Mouse (Mus musculus) gastrocnemius, adult 8-10 months (tissue): Measurements from ENCODE around the gene Ctsc. TPM values are rescaled to one million over a fixed set of nuclear protein-coding genes. Genes with fewer than 3 reads are reported as not detected.

Experiments
- DNase-seq, 2 experiments: peaks; one replicate each; pipeline ENCODE4 v3.0.0; 2022; ENCODE audit warnings: low spot score in 2 of 2
- total RNA-seq, 4 experiments: library from RNA; stranded (reverse); gene quantifications; 2 replicates each; pipeline ENCODE4 v1.2.4; 2022

The Ctsc gene
- total RNA-seq, 4 experiments from 2014 or later = 33.2 to 41.7 (median 36.7) TPM

DNA sequence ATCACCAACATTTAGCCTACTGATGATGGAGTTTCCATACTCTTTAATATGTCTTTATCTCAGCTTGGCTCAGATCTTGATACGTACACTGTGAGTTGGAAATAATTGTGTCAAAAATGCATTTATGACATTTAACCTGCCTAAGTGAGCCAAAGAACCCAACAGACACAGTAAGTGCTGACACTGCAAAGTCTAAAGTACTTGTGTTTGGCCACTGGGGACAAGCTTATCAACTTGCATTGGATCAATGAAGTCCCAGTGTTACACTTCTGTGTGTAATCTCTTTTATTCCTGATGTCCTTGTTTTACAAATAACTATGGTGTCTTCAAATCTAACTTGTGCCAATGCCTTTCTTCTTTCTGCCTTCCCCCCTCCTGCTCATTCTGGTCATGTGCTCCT is 18.1 kb downstream of the Ctsc start:
- no peak for DNase-seq

- DNase-seq = no peak
These were observed 19.0 kb downstream of the Ctsc start for GRCm38 (mm10) chr7:88296932-88297331.

GRCm38 (mm10) chr7:88305750-88306149 is 27.9 kb downstream of the Ctsc start:
- no peak for DNase-seq

GRCm38 (mm10) chr7:88306725-88307124 is 28.8 kb downstream of the Ctsc start:
- no peak for DNase-seq

- DNase-seq = no peak
These were observed 32.7 kb downstream of the Ctsc start for GRCm38 (mm10) chr7:88310398-88311180.

DNA sequence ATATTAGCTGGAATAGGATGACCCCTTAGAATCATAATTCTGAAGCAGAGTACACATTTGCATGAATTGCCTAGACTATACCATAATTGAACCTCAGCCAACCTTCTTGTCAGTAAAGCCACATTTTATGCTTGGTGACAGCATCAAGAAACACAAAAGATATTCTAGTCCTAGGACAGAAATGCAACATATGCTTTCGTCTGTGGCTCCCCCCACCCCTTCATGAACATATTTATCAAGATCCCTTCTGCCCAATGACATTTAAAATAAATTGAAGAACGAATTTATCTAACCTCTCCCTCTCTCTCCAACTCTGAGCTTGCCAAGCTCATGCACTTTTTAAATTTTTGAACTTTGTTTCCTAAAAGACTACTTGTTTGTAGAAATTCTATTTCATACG is 38.5 kb downstream of the Ctsc start:
- DNase-seq = no peak

DNA sequence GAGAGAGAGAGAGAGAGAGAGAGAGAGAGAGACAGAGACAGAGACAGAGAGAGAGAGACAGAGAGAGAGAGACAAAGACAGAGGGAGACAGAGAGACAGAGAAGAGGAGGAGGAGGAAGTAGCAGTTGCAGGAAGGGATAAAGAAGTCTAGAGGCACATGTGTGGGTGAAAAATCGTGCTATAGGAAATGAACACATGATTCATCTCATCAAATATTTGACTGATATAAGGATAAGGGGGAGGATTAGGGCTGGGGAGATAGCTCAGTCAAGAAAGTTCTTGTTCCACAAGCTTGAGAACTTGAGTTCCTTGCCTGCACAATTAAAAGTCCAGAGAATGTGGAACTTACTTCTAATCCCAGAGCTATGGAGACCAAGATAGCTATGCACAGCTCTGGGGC is 40.6 kb downstream of the Ctsc start:
- no peak for DNase-seq

GRCm38 (mm10) chr7:88318904-88319303 is 41.0 kb downstream of the Ctsc start:
- DNase-seq = no peak

- DNase-seq = no peak
These were observed 41.7 kb downstream of the Ctsc start for GRCm38 (mm10) chr7:88319414-88320140.

DNA sequence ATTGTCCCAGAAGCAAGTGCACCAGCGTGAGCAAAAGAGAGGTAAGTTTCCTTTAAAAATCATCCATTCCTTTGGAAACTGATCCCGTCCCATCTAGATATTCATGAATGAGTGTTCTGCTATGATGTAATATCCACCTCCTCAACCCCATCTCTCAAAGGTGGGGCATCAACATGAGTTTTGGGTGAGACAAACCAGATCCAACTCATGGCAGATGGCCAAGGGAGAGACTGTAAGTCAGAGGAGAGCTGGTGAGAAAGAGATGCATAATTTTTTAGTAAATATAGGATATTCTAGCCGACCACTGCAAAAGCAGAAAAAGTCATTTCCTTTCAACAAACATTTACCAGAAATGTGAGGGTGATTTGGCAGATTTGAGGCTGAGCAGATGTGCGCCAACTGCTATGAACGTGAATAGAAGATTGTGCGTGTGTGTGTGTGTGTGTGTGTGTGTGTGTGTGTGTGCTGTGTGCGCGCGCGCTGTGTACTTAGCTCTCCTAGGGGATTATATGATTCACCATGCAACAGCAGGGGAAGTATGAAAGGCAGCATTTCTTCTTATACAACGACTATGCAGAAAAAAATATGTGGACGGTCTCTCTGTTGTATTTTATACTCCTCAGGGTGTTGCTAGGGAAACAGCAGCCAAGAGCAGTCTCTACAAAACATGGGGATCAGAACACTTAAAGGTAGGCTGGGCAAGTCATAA is 42.9 kb downstream of the Ctsc start:
- DNase-seq = no peak

DNA sequence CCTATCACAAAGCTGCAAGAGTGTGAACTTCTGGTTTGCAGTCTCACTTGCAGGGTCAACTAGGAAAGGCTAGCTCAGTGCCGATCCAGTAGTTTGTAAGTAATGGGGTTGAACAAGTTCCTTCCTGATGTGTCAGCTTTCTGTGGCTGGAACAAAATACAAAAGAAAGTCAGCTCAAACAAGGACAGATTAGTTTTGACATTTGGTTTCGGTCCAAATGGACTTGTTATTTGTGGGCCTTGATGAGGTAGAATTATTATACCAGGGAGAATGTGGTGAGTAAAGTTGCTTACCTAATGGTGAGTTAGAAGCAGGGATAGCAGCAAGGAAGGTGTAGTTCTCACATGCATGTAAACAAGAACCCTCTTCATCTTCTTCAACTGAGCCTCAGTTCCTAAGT is 44.5 kb downstream of the Ctsc start:
- DNase-seq = no peak

- DNase-seq = no peak
These were observed 49.6 kb downstream of the Ctsc start for GRCm38 (mm10) chr7:88327495-88327894.

GRCm38 (mm10) chr7:88343828-88344227 is 65.9 kb downstream of the Ctsc start:
- DNase-seq = no peak

DNA sequence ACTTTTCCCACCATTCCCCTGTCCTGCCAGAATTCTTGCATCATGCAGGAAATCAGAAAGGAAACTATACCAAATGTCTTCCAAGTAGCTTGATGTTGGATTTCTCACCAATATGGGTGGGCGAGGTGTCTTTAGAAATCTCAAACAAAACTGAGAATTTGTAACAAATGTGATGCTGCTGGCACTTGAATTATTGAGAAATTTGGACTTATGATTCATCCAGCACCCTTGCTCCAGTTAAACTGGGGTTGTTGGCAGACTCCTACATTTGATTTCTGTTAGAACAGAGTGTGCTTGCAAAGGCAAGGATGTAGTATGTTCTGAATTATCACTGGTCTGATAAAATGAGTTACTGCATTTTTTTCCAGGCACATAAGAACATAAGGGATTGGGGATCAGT is 68.2 kb downstream of the Ctsc start:
- no peak for DNase-seq

DNA sequence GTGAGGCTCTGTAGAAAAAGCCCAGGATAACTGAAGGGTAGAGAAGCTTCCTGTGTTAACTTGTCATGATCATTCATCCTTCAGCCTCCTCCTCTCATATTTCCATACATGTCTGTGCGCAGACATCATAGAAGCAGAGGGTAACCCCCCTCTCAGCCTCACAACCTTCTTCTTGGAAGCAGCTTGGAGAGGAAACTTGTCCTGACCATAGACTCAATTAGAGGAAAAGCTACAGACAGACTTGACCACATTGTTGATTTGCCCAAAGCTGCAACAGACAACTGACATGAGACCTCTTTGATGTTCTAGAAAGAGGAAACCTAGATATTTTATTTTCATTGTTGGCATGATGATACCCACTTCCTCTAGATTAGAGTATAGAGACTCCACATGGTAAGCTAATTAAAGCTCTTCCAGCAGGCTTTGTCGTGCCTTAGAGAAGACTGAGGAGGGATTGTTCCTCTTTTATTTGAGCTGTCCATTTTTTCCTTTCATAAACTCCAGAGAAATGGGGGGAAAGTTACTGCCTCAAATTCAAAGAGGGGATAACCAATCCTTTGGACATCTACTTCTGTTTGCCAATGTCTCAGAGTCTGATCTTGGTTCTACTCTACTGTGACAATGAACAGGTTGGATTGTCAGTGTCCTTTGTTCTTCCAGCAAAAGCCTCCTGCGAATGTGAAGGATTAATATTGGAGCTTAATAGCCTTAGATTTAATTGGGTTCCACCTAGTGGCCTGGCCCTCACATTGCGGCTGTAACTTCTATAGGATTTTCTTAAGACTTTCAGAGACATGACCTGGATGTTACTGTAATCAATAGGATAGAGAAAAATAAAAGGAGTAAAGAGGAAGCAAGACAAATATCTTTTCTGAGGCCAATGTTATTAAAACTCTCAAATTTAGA is 79.2 kb downstream of the Ctsc start:
- DNase-seq = no peak

DNA sequence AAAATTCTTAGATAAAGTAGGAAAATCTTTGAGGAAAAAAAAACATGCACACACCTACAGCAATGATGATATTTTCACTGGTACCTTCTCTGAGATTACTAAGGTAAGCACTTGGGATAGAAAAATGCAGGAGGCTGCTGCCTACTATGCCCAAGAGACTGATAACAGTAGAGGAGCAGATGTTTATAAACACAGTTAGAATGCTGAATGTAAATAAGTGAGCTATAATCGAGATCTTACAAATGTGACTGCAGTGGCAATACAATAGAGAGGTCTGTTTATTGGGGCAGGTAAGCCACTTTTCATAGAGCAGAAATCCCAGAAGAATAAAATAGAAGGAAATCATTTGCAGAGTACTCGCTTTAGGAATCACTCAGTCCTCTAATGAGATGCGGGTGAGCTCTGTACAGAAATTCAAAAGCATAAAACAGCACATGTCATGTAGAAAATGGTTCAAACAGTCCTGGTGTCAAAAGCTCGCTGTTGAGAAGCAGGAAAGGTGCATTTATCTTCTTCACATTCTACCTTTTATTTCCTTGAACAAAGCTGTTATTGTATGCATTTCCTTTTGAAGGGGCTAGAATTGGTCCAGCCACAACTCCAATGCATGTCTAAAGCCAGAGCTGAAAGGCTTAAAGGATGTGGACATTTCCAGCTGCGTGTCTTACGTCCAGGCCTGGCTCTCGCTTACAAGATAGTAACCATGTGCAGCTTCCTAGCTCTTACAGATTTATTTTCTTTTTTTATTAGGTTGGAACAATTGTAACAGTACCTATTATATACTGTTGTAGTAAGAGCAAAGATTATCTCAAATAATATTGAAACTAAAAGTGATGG is 80.4 kb downstream of the Ctsc start:
- DNase-seq = no peak
